Mouse (Mus musculus) lung, postnatal 14 days (tissue): Measurements from ENCODE around the gene Trpc1.

ENCODE experiments used
- DNase-seq: peaks from one replicate; pipeline ENCODE4 v3.0.0; 2021

Gene Trpc1

DNA sequence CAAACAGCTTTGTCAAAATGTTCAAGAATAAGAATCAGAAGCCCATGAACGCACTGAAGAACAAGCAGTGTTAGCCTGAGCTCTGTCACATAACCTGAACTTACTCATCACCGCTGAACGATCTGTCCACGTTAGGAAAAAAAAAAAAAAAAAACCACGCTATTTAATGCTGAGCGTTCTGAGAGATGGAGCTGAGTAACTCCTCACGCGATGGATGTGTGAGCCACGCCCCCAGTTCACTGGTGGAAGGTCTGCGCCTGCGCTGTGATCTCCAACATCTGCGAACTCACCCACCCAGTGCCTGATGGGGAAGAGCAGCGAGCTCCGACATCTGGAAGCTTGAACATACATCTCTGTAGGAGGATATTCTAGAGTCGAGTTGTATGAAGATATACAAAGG lies 55.2 kb downstream of the Trpc1 start:
- DNase-seq, result no peak

DNA sequence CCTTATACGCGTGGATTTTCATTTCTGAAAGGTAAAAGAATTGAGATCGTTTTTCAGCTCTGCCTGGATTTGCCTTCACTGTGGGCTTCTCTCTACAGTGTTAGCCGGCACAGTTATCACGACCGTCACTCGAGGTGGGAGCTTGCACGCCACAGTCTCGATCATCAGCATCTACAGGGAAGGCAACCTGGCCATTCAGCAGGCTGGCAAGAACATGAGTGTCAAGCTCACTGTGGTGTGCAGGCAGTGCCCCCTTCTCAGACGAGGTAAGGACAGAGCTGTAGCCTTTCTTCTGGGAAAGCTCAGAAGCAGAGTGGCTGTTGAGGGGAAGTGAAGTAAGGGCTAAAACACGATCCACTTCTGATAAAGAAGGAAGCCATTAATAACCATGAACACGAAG lies 55.6 kb downstream of the Trpc1 start:
- DNase-seq, result no peak

DNA sequence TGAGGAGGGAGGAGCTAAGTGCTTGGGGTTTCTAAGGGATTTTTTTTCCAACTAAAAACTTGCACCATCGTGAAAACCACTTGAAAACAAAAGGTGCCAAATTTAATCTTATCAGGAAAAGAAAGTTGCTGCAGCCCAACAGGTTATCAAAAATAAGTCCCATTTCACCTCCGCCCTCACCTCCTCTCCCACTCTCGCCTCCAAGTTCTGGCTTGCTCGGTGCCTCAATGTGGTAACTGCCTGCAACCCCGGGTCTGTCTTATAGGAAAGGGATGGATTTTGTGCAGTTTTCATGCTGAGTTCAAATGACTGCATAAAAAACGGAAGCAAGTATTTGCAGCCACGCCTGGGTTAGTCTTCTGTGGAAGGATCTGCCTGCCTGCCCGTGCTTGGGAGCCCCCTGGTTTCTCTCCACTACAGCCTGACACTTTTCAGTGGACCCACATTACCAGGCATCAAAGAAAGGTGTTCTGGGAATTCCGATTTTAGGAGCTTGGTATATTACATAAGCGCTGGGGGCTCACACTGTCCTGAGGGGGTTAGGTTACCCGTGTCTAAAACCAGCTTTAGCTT lies 56.6 kb downstream of the Trpc1 start:
- no peak for DNase-seq

DNA sequence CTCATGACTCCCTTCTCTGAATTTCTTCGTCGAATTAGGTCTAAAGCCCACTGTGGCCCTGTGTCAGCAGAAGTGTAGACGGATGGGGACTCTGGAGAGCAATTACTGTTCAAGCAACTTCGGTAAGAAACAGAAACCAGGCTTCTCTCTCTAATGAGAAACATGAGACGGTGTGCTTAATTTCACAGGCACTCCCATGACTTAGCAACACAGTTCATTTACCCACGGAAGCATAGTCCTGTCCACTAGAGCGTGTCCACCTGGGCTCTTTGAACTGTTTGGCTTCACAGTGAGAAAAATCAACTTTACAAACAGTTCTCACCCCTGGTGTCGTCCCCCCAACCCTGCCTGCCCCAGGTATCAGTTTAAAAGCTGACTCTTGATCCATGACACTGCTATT lies 57.4 kb downstream of the Trpc1 start:
- no peak for DNase-seq

DNA sequence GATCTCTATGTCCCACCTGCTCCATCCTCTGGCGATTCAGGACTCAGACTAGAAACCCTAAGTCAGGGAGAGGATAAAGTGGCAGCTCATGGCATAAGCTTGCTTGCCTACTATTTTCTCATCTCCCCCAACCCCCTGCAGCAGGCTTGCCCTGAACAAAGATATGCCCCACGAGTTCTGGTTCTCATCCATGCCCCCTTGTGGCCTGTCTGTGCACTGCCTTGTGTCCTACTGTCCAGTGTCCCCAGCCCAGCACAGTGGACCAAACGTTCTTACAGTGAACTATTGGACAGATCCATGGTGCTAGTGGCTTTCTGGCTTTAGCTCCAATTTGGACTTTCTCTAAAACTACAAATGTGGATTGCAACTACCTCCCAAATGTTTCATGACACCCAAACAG lies 62.1 kb downstream of the Trpc1 start:
- peak; percentile 46 for DNase-seq

DNA sequence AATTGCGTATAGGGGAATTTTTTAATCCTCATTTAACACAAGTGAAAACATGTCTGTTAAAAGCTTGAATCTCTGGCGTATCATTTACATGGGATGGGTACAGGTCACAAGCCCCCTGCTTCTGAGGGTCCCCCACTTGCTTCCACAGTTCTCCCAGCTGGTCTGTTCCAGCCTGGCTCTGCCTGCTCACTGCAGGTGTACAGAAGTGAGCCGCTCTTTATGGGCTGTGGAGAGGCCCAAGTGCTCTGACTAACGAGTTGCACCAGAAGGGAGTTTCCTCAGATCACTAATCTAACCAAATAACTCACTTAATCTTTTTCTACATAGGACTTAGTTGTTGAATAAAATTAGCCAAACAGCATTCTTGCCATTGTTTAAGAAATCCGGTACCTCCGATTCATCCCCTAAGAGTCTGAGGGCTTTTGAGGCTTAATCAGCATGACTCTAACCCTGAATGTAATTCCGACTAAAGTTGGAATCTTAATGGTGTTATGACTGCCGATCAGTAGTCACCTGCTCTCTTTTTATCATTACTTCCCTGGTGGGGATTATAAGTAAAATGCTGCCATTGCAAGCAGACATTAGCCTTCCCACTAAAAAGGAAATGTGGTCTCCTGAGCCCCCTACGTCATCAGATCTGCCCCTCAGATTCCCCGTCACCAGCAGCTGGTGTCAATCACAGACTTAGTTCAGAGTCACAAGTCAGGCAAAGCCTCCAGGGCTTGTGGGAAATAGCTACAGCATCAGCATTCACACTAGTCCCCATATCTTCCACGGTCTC lies 64.3 kb downstream of the Trpc1 start:
- DNase-seq, result no peak

DNA sequence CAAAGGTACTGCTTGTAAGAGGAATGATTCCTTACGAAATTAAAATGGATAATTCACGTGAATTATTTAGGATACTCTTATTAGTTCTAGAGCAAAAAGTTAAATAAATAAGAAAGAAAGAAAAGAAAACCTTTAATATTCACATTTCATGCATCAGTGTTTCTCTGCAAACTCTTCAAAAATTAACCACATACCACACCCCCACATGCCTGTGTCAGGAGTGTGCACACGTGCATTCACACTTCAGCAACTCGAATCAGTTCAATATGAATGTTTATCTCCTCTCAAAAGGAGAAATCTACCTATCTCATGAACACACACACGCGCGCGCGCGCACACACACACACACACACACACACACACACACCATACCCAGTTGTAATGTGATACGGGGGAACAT lies 69.5 kb downstream of the Trpc1 start:
- DNase-seq, result no peak

DNA sequence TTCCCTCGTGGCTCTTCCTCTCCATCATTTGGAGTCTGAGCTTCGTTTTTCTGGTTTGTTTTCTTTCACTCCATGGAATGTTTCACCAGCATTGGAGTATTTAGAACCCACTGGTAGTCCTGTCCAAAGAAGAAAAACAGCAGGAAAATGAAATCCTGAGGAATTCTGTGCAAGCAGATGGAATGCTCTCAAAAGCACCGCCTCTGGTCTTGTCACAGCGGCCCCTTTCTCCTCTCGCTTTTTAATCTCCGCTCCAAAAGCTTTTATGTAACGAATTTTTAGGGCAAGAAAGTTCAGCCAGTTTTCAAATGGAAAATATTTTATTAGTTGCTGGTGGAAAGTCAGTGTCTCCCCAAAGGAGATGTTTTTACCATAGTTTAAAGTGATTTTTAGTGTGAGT lies 70.2 kb downstream of the Trpc1 start:
- no peak for DNase-seq

DNA sequence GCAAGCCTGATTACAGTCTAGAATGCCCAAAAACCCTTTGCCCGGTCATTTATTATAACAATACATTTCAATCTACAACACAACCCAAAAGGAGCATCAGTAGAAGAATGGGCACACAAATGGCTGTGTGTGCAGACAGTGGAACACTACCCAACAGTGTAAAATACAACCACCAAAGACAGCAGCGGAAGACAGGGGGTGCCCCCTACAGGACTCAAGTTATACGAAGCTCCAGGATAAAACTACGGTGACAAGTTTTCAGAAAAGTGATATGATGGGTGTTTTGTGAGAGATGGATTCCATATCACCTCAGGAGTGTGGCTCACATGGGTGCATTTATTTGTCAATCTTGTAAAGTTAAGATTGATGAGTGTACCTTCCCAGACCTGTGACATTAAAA lies 74.2 kb downstream of the Trpc1 start:
- no peak for DNase-seq

DNA sequence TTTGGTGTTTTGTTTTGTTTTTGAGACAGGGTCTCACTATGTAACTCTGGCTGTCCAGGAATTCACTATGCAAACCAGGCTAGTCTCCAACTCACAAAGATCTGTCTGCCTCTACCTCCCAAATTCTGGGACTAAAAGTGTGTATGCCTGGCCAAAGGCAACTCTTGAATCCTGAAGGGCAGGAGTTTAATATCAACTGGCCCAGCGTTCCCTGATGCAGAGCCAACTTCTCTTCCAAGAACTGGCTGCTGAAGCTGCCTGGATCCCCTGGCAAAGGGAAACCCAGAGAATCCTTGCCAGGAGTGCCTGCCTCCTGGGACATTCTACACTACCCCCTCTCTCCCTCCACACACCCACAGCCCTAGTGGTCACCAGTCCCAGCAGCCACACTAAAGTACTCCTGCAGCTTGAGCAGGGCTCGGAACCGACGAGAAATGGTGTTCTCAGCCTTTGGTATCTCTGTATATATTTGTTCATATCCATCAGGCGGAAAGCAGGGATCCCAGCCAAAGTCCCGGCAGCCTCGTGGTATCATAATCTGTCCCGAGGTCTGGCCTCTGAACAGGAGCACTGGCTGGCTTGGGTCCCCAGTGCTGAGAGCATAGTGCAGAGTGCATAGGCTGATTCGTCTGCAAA lies 75.0 kb downstream of the Trpc1 start:
- DNase-seq, result peak; percentile 61

DNA sequence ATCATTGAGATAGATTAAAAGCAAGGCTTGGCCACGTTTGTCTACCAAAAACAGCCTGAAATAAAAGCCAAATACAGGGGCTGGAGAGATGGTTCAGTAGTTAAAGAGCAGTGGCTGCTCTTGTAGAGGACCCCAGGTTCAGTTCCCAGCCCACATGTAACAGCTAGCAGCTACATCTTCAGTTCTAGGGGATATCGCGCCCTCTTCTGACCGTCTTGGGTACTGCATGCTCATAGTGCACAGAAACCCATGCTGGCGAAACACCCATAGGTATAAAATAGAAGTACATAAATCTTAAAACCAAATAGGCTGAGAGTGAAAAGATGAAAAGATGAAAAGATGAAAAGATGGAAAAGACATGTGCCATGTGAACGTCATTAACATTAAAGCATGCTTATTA lies 77.4 kb downstream of the Trpc1 start:
- DNase-seq, result no peak

DNA sequence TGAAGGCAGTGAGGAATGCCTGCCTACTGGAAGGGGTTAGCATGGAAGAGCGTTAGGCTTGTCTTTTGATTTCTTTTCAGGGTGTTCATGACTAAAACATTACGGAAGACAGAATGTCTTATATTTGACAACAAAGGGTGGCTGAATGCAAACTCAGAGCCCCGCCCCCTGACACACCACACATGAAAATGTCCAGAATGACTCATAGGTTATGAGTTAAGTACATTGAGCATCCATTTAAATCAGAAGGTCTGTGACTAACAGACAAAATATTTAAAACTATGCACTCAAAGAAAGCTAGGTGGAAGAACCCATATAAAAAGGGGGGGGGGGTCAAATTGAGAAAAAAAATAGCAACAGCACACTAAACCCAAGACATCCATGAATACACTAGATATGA lies 77.8 kb downstream of the Trpc1 start:
- no peak for DNase-seq

DNA sequence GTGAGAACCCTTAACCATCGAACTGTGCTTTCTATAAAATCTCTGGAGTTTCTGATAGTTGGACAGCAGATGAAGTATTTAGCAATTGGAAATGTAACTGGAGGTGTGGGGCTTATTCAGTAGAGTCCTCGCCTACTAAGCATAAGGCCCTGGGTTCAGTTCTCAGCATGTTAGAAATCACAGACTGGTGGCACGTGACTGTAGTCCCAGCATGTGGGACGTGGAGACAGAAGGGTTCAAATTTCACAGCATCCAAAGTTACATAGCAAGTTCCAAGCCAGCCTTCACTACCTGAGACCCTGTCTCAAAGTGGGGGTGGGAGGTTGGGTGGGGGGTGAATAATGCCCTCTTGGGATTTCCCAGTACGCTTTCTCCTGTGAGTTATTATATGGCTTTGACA lies 81.9 kb downstream of the Trpc1 start:
- DNase-seq, result no peak

DNA sequence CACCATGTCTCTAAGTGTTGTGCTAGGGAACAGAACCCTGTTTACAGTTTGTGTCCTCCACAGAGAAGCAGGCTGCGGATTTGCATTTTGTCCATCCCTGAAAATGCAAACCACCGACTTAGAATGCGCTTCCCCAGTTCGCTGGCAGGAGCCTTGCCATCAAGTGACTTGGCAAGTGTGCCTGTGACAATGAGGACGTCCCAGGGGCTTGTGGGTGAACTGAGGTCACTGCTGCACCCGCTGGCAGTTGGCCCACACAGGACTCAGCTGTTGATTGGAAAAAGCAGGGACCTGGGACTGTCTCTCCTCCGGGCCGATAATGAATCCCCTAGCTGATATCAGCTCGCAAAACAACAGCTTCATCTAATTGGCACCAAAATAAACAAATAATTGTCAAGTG lies 82.3 kb downstream of the Trpc1 start:
- peak; percentile 63 for DNase-seq

DNA sequence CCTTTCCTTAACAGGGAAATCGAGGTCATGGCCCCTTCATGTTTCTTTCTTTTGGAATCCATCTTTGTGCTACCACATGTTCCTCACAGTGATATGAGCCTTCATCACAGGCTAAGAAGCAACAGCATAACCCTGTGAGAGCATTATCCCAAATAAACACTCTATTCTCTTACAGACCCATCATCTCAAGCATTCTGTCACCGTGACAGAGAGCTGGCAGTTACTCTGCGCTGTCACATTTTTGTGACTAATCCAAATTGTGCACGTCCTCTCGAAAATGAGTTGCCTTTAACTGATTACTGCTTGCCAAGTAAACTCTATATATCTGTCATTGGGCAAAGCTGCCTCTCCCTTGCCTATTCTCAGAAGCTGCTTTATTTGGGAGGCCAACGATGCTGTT lies 84.3 kb downstream of the Trpc1 start:
- DNase-seq, result peak; percentile 58

DNA sequence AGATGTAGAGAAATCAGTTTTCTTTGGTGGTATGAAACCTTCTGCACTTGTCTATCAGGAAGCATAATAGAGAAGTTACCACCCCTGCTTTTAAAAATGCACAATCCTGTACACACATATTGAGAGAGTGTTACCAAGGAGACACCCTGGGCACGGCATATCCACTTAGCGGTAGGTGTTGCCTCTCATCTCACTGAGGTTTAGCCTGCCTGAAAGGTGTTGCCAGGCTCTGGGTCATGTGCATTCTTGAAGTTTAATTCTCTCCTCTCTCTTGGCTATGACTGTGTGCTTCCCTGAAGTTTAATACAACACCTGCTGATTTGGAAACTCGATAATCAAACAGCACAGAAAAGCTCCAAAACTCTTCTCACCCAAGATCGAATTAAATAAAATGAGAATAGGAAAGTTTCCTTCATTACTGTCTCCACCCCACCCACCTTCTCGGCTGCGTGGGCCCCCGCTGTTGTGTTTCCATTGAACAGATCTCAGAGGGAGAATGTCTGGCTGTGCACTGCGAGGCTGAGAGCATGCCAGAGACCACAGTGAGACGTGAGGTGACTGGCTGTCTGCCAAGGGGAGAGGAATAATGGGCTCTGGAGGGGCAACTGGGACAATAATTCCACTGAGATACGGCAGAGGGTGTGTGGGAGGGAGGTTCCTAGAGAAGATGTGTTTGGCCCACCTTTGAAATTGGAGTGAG lies 85.7 kb downstream of the Trpc1 start:
- no peak for DNase-seq

DNA sequence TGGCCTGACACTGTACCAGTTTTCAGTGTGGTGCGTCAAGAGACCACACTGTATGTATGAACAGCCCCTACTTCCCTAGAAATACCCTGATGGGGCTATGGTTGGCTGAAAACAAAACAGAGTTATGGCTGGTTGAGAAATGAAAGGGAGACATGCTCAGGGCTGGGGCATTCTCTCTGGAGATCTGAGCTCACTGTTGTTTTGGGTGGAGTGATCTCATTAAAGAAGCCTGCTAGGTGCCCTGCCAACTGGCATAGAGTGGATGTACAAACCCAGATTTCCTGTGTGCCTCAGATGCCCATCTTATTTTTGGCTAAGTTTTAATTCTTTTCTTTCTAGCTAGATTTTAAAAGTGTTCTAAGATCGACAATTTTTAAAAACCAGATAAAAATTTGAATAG lies 92.2 kb downstream of the Trpc1 start:
- DNase-seq, result no peak
